Mouse (Mus musculus) embryo, embryonic 11.5 days (tissue): ENCODE results near the gene Sh2d6.
A peak's percentile ranks its signal among the peaks of the same experiment; 100 is the strongest.
"Not testable (repeated sequence)": the region's sequence is repeated elsewhere in the genome, so short reads cannot be mapped to it uniquely, and the experiment has no call there.

ENCODE experiments used
- DNase-seq: peaks from one replicate; pipeline ENCODE4 v3.0.0-alpha.2; 2012; ENCODE audit warnings: low read depth, low spot score

The Sh2d6 gene

DNA sequence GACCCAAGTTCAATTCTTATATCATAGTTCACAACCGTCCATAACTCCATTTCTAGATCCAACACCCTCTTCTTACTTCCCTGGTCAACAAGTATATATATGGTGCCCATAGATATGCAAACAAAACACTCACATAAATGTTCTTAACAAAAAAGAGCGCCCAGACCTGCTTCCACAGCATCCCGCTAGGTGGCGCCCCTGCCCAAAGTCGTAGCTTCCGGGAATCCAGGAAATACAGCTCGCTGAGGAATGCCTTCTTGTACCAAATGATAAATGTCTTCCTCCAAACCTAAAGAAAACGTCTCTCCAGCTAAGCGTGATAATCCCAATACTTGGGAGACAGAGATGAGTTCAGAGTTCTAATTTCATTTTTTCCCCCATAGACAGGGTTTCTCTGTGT lies 13.7 kb upstream of the Sh2d6 start:
- no peak for DNase-seq

DNA sequence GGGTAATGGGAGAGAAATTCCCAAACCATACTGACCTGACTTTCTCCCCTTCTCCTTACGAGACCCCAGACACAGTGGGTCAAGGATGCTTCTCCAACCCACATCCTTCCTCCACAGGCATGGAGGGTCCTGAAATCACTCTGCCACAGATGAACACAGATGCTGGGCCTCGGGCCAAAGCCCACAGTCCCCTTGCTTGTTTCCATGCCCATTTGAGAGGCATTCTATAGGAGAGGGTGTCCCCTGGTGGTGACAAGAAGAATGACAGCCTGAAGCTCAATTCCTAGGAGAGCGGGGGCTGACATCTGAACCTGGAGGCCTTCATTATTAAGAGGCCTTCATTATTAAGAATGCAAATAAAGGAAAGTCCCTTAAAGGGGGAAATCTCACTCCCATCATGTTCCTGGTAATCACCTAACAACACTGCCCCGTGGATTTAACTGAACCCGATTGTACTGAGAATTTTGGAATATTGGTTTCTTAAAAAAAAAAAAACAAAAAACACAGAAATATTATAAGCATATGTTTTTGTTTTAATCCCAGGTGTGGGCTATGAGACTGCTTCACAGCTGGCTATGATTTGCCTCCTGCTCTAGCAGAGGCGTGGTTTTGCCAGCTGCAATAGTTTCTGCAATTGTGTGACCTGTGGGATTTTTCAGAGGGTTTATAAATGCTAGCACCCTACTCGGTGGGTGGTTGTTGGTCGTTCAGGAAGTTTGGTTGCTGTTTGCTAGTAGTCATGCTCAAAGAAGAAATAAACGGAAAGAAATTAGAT lies 12.7 kb upstream of the Sh2d6 start:
- DNase-seq: no peak

- DNase-seq: not testable (repeated sequence)
Observed at GRCm38 (mm10) chr6:72533555-72533954, 12.0 kb upstream of the Sh2d6 start.

DNA sequence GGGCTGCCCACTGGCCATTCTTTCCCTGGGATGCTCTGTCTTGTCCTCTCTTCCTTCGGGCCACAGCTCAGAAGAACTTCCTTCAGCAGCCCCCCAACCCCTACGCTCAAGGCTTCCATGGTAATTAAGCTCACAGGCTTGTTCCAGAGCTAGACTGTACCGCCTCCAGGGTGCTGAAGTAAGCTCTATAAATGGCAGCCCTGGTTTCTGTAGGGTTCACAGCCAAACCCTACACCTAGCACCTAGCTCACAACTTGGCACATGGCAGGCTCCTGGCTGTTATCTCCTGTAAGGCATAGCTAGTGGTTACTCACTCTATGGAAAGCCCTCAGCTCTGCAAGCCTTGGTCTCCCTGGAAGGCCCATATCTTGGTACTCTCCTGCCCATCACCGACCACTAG lies 11.1 kb upstream of the Sh2d6 start:
- no peak for DNase-seq

DNA sequence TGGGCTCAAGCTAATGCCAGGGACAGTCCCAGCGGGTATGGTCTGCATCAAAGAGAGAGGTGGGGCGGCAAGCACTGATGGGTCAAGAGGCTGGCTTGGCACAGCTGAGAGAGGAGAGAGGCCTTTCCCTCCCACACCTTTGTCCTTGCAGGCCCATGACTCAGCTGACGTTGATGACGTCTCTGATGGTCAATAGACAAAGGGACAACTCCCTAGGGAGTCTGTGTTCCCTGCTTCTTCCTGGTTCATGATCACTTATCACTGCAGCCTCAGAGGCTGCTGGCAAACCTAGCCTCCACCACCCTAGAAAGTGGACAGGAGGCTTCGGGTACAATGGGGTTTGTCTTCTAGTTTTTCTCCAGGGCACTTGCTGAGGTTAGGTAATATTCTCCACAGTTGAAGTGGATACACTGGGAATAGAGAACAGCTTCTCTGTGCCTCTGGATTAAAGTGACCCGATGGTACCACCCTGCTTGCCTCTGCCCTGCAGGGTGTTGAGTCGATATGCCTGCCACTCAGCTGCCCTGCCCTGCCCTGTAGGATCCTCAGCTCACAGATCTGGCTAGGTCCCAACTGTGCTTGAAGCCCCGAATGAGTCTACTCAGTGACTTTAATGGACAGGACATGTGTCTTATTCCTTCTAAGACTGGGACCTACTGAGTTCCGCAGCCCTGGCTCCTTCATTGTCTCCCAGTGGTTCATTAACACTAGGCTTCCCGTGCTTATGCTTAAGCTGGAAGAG lies 7.1 kb upstream of the Sh2d6 start:
- no peak for DNase-seq

DNA sequence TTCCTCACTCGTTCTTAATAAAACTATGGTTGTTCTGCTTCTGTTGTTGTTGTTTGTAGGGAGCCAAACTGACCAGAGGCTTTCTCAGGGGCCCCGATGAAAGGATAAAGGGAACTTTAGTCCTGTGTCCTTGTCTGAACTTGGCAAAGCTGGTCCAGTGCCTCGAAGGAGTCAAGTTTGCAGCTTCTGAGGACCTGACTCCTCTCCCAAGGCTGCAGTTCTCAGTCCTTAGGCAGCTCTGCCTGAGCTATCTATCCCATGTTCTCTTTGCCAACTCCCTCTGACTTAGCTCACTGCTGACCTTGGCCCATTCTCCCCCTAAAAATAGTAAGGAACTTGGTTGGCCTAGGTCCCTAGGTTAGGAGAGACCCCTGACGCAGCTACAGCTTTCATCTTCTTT lies 5.6 kb upstream of the Sh2d6 start:
- no peak for DNase-seq

DNA sequence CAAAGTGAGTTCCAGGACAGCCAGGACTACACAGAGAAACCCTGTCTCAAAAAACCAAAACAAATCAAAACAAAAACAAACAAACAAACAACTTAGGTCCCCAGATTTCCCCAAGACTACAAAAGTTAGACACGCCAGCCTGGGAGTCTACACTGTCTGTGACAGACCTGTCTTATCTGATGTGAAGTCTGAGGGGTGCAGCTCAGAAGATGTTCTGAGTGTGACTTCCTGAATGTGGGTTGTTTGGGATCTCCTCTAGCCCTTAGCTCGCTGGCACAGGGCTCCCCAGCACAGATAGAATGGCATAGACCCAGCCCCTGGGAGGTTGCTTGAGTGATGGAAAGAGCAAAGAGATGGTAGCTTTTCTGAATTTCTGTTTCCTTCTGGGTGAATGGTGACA lies 2.7 kb upstream of the Sh2d6 start:
- no peak for DNase-seq

DNA sequence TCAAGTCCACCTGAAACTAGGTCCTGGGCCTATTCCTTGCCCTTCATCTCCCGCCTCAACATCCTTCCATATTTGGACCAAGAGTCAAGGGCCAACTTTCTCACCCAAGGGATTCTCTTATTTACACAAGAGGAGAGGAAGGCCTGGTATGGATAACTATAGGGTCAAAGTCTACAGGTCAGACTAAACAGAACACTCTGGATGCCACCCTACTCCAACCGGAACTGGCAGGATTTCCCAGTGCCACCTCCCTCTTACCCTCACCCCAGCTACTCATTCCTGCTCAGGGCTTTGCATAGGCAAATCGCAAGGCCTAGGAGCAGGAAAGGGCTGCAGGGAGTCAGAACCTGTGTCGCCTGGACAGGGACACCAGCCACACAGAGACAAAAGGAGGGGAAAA lies 1.7 kb upstream of the Sh2d6 start:
- no peak for DNase-seq

DNA sequence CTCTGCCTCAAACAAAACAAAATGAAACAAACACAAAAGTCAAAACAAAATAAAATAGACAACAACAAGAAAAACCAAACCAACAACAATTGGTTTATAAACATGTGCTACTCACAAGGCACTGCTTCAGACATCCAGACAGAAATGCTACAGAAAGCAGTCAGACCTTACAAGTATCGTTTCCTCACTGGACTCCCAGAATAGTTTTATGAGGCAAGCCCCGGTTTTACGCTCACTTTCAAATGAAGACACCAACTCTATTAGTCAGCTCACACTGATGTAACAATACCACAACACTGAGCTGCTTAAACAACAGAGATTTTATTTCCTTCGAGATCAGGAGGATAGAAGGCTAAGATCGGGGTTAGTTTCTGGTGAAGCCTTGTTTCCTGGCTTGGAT lies 781 bp upstream of the Sh2d6 start:
- no peak for DNase-seq

DNA sequence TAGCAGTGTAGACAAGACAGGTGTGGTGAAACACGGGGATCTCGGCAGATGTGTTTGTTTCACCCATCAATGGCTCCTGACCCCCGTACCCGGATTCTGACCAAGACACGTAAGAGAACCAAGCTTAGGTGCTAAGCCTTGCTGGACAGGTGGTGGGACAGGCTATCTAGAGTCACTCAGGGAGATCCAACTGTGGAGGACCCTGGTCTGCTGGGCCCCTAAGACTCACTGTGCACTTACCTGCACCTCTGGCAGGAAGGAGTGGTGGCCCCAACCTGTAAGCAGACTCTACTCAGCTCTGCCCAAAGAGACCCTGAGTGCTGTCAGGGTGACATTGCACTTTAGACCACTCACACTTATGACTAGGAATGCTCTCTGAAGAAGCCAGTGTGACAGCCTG lies 603 bp downstream of the Sh2d6 start:
- DNase-seq: no peak

GRCm38 (mm10) chr6:72519892-72520663 lies 1.4 kb downstream of the Sh2d6 start:
- peak; percentile 44 for DNase-seq

DNA sequence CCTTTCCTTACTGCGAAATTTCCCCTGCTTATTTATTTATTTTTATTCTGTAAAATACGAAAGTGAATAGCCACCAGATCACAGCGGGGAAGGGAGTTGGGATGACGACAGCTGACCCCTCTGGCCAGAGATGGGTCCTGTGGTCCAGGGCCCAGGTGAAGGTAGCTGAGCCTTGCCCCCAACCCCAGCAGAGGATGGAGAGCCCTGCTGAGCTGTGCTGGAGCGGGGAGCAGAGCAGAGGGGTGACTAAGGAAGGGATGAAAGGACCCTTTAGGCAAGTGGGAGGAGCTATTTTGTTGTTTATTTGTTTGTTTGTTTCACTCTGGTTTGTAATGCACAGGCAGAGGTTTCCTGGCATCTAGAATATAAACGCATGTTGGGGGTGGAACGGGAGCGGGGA lies 2.2 kb downstream of the Sh2d6 start:
- DNase-seq: no peak

GRCm38 (mm10) chr6:72518842-72519241 lies 2.7 kb downstream of the Sh2d6 start:
- no peak for DNase-seq

DNA sequence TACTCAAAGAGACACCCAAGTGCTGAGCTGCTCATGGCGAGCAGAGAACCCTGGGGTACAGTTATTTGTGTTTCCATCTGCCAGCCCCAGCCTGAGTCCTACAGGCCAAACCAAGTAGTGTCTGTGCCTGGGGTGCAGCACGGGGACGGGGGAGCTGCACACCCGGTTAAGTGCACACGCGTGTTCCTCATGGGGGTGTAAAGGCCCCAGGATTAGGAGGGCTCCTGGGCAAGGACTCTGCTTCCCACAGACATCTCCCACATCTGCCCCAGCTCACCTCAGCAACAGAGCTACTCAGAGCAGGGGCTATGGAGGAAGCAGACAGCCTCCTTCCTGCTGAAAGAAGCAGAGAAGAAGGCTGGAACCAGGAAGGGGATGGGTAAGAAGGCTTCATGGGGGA lies 5.9 kb downstream of the Sh2d6 start:
- no peak for DNase-seq

GRCm38 (mm10) chr6:72513071-72513440 lies 8.5 kb downstream of the Sh2d6 start:
- no peak for DNase-seq

- DNase-seq: peak; percentile 72
Observed at GRCm38 (mm10) chr6:72512386-72513070, 9.0 kb downstream of the Sh2d6 start.

DNA sequence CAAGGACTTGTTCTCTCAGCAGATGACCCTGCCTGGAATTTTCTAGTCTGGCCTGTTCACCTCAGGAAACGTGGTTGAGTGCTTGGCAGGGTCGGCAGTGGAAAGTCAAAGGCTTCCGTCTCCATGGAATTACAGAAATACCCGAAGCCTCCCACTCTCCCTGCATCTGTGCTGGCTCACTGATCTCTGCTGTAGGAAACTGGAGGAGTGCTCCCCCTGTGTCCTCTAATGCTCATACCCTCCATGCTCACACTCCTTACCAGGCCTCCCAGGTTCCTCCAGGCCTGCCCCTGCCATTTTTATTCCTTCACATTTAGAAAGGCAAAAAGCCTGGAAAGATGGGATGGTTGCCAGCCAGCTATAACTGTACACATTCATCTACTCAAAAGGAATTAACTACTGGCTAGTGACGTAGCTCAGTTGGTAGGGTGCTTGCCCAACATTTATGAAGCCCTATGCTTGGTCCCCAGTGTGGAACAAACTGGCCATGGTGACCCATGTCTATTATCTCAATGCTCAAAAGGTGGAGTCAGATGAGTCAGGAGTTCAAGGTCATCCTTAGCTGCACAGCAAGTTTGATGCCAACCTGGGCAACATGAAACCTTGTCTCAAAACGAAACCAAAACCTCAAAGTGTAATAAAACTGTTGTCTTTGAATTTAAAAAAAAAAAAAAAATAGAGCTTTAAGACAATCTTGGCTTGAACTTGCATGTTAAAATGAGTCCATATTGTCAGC lies 10.7 kb downstream of the Sh2d6 start:
- DNase-seq: no peak

DNA sequence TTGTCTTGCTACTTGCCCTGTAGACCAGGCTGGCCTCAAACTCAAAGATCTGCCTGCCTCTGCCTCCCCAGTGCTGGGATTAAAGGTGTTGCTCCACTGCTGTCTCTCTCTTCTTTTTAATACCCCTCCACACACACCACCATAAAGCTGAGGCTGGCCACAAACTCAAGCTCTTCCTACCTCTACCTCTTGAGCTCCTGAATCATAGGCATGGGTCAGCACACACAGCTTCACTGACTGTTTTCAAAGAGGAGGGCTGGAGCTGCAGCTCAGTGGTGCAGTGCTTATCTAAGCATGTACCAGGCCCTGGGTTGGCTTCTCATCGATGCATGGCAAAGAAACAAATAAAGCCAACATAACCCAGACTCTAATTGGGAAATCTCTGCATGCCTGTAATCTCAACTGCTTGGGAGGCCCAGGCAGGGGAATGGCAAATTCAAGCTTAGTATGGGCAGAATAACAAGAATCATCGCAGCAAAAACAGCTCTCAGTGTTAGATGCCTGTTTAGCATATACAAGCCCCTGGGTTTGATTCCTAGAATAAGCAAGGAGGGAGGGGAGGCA lies 11.6 kb downstream of the Sh2d6 start:
- DNase-seq: no peak

DNA sequence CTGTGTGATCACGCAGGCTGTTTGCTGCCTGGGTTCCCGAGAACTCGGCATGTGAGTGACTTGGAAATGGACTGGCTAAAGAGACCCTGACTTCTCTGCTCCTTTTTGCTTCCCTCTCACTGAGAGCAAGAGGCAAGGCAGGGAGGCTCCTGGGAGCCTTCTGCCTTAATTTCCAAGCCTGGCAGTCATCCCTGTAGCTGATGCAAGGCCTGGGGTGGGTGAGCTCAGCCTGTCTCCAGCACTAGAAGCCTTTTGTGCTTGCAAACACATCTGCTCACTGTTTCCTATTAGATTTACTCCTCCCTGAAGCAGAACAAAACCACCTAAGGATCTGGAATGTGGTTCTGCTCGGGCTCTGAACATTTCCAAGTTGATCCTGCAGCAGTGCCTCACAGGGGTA lies 12.9 kb downstream of the Sh2d6 start:
- DNase-seq: no peak

DNA sequence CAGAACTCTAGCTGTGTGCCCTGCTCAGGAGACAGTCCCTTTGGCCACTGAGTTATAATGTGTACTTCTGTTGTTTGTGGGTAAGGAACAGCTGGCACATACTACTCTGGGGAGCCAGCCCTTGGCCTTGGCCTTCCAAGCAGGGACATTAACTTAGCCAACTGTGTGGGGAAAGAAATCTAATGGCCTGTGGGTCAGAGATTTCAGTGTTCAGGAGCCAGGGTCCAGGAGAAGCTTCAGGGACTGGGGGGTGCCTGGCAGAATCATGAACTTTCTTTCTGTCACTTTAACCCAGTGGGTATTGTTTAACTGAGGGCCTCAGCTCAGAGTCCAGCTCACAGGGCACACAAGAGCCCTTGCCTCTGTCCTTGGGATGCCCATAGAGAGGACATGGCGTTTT lies 15.4 kb downstream of the Sh2d6 start:
- no peak for DNase-seq

- DNase-seq: no peak
Observed at GRCm38 (mm10) chr6:72503939-72504338, 17.6 kb downstream of the Sh2d6 start.
